Mouse (Mus musculus) cerebellum, postnatal 14 days (tissue): ENCODE results near the gene Runx1.

Experiments
- DNase-seq, 2 experiments: peaks; one replicate each; pipeline ENCODE4 v3.0.0; 2021; ENCODE audit warnings: mixed read lengths in 2 of 2

The Runx1 gene

DNA sequence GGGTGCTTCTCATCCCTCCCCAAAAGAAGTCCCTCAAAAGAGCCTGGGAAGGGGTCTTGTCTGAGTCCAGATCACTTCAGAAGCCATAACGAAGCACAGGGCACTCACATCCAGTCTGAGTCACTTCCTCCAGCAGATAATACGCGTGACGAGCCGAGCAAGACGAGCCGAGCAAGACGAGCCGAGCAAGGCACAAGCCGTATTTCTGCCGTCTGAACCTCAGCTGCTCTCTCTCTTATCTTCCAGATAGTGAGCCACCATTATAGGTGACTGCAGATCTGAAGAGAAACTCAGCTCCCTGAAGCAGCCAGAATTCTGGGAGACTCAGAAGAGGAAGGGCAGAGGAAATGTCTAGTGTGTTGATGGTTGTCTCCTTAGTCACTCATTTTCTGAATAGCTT is 273.1 kb downstream of the Runx1 start:
- no peak for DNase-seq

DNA sequence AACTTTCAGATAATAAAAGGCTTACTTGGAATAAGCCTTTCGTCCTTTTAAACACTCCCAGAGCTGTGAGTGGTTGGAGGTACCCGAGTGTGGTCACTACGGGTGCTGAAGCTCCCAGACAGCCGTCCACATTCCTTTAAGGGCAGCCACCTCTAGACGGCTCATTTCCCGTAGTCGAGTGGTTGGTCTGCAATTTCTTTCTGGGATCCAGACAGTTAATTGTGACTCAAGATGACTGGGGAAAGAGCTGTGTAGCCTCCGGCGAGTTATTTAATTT is 273.9 kb downstream of the Runx1 start:
- no peak for DNase-seq
